Mouse (Mus musculus): ENCODE data around the gene Slc2a1. TPM values are rescaled to one million over a fixed set of nuclear protein-coding genes. Genes with fewer than 3 reads are reported as not detected.

The Slc2a1 gene
- polyA plus RNA-seq, 1 experiment from 2014 or later: 166 TPM

DNA sequence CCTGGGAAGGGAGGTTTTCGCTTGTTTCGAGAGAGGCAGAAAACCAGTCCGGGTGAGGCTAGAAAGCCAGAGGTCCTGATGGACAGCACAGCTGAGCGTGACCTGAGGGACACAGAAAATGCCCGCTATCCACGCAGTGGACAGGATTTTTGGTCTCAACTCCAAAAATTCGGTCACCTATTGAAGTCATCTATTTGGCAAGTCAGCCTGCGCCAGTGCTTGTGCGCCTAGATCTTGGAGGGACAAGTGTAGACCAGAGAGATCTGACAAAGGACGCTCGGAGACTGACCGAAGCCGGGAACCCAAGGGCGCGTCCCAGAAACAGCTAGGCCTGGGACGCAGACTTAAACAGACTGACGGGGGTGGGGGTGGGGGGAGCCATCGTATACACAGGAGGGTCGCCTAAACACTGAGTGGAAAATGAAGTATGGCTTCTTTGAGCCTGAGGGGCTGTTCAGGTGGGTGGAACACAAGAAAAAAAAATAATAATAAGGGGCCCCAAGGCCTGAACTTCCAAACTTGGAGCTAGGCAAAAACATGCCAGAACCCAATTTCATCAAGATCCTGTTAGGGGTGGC lies 36.1 kb upstream of the Slc2a1 start:
- H3K4me2 ChIP-seq (ENCODE audit: low read length): peak overlapping the region; percentile 44

DNA sequence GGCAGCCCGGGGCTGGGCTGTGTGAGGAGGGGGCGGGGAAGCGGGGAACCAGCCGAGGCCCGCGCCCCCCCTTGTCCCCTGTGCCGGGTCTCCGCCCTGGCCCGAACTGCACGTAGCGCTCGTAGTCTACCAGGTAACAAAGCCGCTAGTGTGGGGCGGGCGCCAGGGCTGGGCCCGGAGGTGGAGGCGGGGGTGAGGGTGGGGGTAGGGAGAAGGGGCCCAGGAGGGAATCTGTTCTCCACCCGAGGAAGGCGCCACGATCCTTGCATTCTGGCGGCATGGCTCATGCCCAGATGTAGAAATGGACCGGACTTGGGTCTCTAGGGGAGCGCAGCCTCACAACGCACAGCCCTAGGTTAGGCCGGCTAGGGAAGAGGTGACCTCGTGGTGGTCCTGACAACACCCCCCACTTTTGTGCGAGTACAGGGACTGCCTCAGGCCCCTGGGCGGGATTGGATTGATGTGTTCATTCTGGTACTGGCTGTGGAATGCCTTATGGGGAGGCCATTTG lies 35.5 kb upstream of the Slc2a1 start:
- Histone ChIP-seq H3K9me3 (ENCODE audit: control insufficient read depth, low read length) (no peaks in the 10 kb centered on the region), H3K4me1 (ENCODE audit: control insufficient read depth in 2 of 2, insufficient read depth in 2 of 2, low read length in 2 of 2) (peaks cover 35 to 48% of the 10 kb centered on the region in 2 experiments), H3K27ac (replicated peaks in 1 of 2; ENCODE audit: control insufficient read depth in 1 of 2, insufficient read depth in 1 of 2, low read depth in 2 of 2, low read length in 2 of 2) (peak overlapping the region; percentile 9 to 53; a peak in 1 of 4 replicates), H3K36me3 (ENCODE audit: control insufficient read depth, insufficient read depth, low read length) (no peaks in the 10 kb centered on the region), H3K9ac (ENCODE audit: low read length) (peak overlapping the region; percentile 59; the same call in 1 of the 2 replicates), H3K4me3 (ENCODE audit: control insufficient read depth in 1 of 2, insufficient read depth in 1 of 2, low read depth in 1 of 2, low read length in 2 of 2) (no peak overlapping the region), H3K27me3 (ENCODE audit: control insufficient read depth, insufficient read depth, low read length) (no peaks in the 10 kb centered on the region), H3K4me2 (ENCODE audit: low read length) (peak overlapping the region; percentile 44)
- WGBS: 21% methylated on average over 27 of the region's 28 CpGs
- ATAC-seq (ENCODE audit: insufficient number of reproducible peaks, insufficient read depth, low FRiP score, low read depth): peak; percentile 49

More for the DNA sequence above, 36.1 kb upstream of the Slc2a1 start:
- WGBS: 34% methylated on average over 19 of the region's 19 CpGs
- no peaks in the 10 kb centered on the region for H3K36me3 ChIP-seq (ENCODE audit: control insufficient read depth, insufficient read depth, low read length)
- 0 out of 2 replicates have a peak overlapping the region, but pooled peaks have one; percentile 59 for H3K9ac ChIP-seq (ENCODE audit: low read length)
- ATAC-seq (ENCODE audit: insufficient number of reproducible peaks, insufficient read depth, low FRiP score, low read depth): no peak
- H3K9me3 ChIP-seq (ENCODE audit: control insufficient read depth, low read length): no peaks in the 10 kb centered on the region
- no peak overlapping the region for H3K4me3 ChIP-seq (ENCODE audit: control insufficient read depth in 1 of 2, insufficient read depth in 1 of 2, low read depth in 1 of 2, low read length in 2 of 2)
- H3K4me1 ChIP-seq (ENCODE audit: control insufficient read depth in 2 of 2, insufficient read depth in 2 of 2, low read length in 2 of 2): peaks cover 35 to 44% of the 10 kb centered on the region in 2 experiments
- peak overlapping the region; percentile 19 to 53; a peak in 3 of 4 replicates for H3K27ac ChIP-seq (replicated peaks in 1 of 2; ENCODE audit: control insufficient read depth in 1 of 2, insufficient read depth in 1 of 2, low read depth in 2 of 2, low read length in 2 of 2)
- no peaks in the 10 kb centered on the region for H3K27me3 ChIP-seq (ENCODE audit: control insufficient read depth, insufficient read depth, low read length)

DNA sequence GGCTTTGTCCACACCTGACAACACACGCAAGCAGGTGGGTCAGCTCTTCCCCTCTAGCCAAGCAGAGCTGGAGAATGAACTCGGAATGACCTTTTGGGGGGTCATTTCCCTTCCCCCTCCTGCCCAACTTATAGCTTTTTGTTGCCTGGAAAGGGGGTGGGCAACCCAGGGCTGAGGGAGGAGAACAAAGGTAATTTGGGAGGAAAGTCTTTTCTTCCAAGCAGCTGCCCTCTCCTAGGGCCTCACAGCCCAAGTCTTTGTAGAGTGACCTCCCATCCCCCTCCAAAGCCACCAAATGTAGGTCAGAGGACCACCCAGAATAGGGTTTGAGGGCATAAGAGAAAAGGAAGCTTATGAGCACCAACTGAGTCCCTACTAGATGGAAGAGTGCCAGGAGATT lies 34.9 kb upstream of the Slc2a1 start:
- no peak overlapping the region for H3K4me2 ChIP-seq (ENCODE audit: low read length)

DNA sequence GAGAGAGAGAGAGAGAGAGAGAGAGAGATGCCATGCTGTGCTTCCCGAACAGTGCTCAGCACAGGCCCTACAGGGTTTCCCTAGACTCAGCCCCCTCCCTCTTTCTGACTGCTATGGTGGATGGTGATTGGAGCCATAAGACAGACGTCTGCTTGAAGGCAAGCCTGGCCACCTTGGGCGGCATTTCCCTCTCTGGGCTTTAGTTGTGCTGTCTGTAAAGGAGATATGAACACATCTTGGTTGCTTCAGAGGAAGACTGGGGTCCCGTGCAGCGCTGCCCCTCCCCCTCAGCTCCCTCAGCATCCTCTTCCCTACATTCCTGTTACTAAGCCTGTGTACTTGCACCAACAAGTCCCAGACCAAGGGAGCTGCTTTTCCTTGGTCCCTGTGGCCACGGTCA lies 33.9 kb upstream of the Slc2a1 start:
- ATAC-seq (ENCODE audit: insufficient number of reproducible peaks, insufficient read depth, low FRiP score, low read depth): no peak
- Histone ChIP-seq H3K27ac (replicated peaks in 1 of 2; ENCODE audit: control insufficient read depth in 1 of 2, insufficient read depth in 1 of 2, low read depth in 2 of 2, low read length in 2 of 2) (no peak overlapping the region), H3K4me2 (ENCODE audit: low read length) (no peak overlapping the region), H3K36me3 (ENCODE audit: control insufficient read depth, insufficient read depth, low read length) (no peaks in the 10 kb centered on the region), H3K27me3 (ENCODE audit: control insufficient read depth, insufficient read depth, low read length) (no peaks in the 10 kb centered on the region), H3K9me3 (ENCODE audit: control insufficient read depth, low read length) (no peaks in the 10 kb centered on the region), H3K4me3 (ENCODE audit: control insufficient read depth in 1 of 2, insufficient read depth in 1 of 2, low read depth in 1 of 2, low read length in 2 of 2) (no peak overlapping the region), H3K9ac (ENCODE audit: low read length) (no peak overlapping the region), H3K4me1 (ENCODE audit: control insufficient read depth in 2 of 2, insufficient read depth in 2 of 2, low read length in 2 of 2) (peaks cover 35 to 48% of the 10 kb centered on the region in 2 experiments)
- 44% methylated on average over 6 of the region's 6 CpGs for WGBS

More for the DNA sequence above, 34.9 kb upstream of the Slc2a1 start:
- 69% methylated on average over 2 of the region's 2 CpGs for WGBS
- Histone ChIP-seq H3K4me3 (ENCODE audit: control insufficient read depth in 1 of 2, insufficient read depth in 1 of 2, low read depth in 1 of 2, low read length in 2 of 2) (no peak overlapping the region), H3K9me3 (ENCODE audit: control insufficient read depth, low read length) (no peaks in the 10 kb centered on the region), H3K4me1 (ENCODE audit: control insufficient read depth in 2 of 2, insufficient read depth in 2 of 2, low read length in 2 of 2) (peaks cover 35 to 48% of the 10 kb centered on the region in 2 experiments), H3K27me3 (ENCODE audit: control insufficient read depth, insufficient read depth, low read length) (no peaks in the 10 kb centered on the region), H3K9ac (ENCODE audit: low read length) (no peak overlapping the region), H3K27ac (replicated peaks in 1 of 2; ENCODE audit: control insufficient read depth in 1 of 2, insufficient read depth in 1 of 2, low read depth in 2 of 2, low read length in 2 of 2) (no peak overlapping the region), H3K36me3 (ENCODE audit: control insufficient read depth, insufficient read depth, low read length) (no peaks in the 10 kb centered on the region)
- no peak for ATAC-seq (ENCODE audit: insufficient number of reproducible peaks, insufficient read depth, low FRiP score, low read depth)

DNA sequence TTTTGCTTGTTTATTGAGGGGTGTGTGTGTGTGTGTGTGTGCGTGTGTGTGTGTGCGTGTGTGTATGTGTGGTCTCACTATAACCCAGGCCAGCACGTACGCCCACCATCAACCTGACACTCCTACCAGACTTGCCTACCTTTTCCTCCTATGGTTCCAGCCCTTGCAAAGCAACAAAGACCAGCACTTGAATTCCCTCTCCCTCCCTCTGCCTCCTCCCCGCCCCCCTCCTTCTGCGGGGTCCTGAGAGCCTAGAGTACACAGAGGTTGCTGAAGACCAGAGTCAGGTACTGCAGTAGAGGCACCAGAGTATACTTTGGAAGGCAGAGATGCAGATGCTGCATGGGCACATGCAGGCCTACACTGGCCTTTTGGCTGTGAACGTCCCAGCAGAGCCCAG lies 33.2 kb upstream of the Slc2a1 start:
- no peaks in the 10 kb centered on the region for H3K27me3 ChIP-seq (ENCODE audit: control insufficient read depth, insufficient read depth, low read length)
- H3K4me3 ChIP-seq (ENCODE audit: control insufficient read depth in 1 of 2, insufficient read depth in 1 of 2, low read depth in 1 of 2, low read length in 2 of 2): no peak overlapping the region
- no peaks in the 10 kb centered on the region for H3K9me3 ChIP-seq (ENCODE audit: control insufficient read depth, low read length)
- no peak overlapping the region for H3K9ac ChIP-seq (ENCODE audit: low read length)
- no peak overlapping the region for H3K27ac ChIP-seq (replicated peaks in 1 of 2; ENCODE audit: control insufficient read depth in 1 of 2, insufficient read depth in 1 of 2, low read depth in 2 of 2, low read length in 2 of 2)
- no peak for ATAC-seq (ENCODE audit: insufficient number of reproducible peaks, insufficient read depth, low FRiP score, low read depth)
- H3K4me1 ChIP-seq (ENCODE audit: control insufficient read depth in 2 of 2, insufficient read depth in 2 of 2, low read length in 2 of 2): peaks cover 30 to 44% of the 10 kb centered on the region in 2 experiments
- H3K36me3 ChIP-seq (ENCODE audit: control insufficient read depth, insufficient read depth, low read length): no peaks in the 10 kb centered on the region
- no peak overlapping the region for H3K4me2 ChIP-seq (ENCODE audit: low read length)
- 70% methylated on average over 6 of the region's 7 CpGs for WGBS

DNA sequence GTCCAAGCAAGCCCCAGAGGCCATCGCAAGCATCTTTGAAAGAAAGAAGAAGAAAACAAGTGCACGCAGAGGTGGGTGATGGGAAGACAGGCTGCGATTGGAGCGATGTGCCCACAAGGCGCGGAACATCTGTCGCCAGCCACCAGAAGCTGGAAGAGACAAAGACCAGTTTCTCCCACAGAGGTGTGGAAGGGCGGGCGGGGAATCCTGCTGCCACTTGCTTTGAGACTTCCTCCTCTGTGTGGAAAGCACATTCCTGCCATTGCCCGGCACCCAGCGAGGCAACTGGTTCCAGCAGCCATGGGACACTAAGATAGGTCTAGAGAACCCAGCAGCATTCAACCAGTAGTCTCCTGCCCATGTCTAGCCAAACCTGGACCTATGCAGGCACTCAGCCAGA lies 32.2 kb upstream of the Slc2a1 start:
- no peaks in the 10 kb centered on the region for H3K27me3 ChIP-seq (ENCODE audit: control insufficient read depth, insufficient read depth, low read length)
- no peak overlapping the region for H3K4me3 ChIP-seq (ENCODE audit: control insufficient read depth in 1 of 2, insufficient read depth in 1 of 2, low read depth in 1 of 2, low read length in 2 of 2)
- H3K9me3 ChIP-seq (ENCODE audit: control insufficient read depth, low read length): no peaks in the 10 kb centered on the region
- H3K4me2 ChIP-seq (ENCODE audit: low read length): no peak overlapping the region
- H3K36me3 ChIP-seq (ENCODE audit: control insufficient read depth, insufficient read depth, low read length): no peaks in the 10 kb centered on the region
- H3K9ac ChIP-seq (ENCODE audit: low read length): no peak overlapping the region
- 48% methylated on average over 11 of the region's 11 CpGs for WGBS
- no peak for ATAC-seq (ENCODE audit: insufficient number of reproducible peaks, insufficient read depth, low FRiP score, low read depth)
- H3K27ac ChIP-seq (replicated peaks in 1 of 2; ENCODE audit: control insufficient read depth in 1 of 2, insufficient read depth in 1 of 2, low read depth in 2 of 2, low read length in 2 of 2): peak overlapping the region; percentile 31 to 69; a peak in 3 of 4 replicates
- peaks cover 27 to 34% of the 10 kb centered on the region in 2 experiments for H3K4me1 ChIP-seq (ENCODE audit: control insufficient read depth in 2 of 2, insufficient read depth in 2 of 2, low read length in 2 of 2)

DNA sequence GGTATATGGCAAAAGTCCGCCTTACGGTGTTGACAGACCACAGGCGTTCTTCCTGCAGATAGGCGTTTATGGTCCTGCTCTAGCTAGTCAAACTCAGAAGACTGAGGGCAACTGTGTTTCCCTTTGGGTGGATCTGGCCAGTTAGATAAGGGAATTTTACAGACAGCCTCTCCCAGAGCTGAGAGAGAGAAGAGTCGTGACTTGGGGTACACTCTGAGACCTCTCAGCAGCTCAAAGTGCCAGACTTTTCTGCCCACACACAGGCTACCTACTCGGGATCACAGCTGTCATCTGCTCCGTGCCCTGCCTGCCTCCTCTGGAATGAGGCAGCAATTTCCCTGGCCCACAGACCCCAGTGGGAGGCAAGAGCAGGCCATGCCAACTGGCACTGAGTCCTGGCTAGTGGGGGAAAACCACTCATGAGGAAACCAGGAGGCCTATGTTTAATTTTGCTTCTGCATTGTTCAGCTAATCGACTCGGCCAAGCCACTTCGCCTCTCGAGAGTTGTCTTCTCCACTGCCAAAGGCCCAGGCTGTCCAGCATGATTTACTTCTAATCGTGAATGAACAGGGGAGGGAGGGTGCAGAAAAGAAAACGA lies 31.3 kb upstream of the Slc2a1 start:
- Histone ChIP-seq H3K4me2 (ENCODE audit: low read length) (no peak overlapping the region), H3K9ac (ENCODE audit: low read length) (peak overlapping the region; percentile 48), H3K4me3 (ENCODE audit: control insufficient read depth in 1 of 2, insufficient read depth in 1 of 2, low read depth in 1 of 2, low read length in 2 of 2) (no peak overlapping the region), H3K27ac (replicated peaks in 1 of 2; ENCODE audit: control insufficient read depth in 1 of 2, insufficient read depth in 1 of 2, low read depth in 2 of 2, low read length in 2 of 2) (peak overlapping the region; percentile 53 to 69), H3K4me1 (ENCODE audit: control insufficient read depth in 2 of 2, insufficient read depth in 2 of 2, low read length in 2 of 2) (peaks cover 21 to 27% of the 10 kb centered on the region in 2 experiments), H3K27me3 (ENCODE audit: control insufficient read depth, insufficient read depth, low read length) (no peaks in the 10 kb centered on the region), H3K36me3 (ENCODE audit: control insufficient read depth, insufficient read depth, low read length) (no peaks in the 10 kb centered on the region), H3K9me3 (ENCODE audit: control insufficient read depth, low read length) (no peaks in the 10 kb centered on the region)
- ATAC-seq (ENCODE audit: insufficient number of reproducible peaks, insufficient read depth, low FRiP score, low read depth): 0 out of 2 replicates have a peak, but pooled peaks have one; percentile 20
- WGBS: 17% methylated on average over 13 of the region's 13 CpGs
